Mouse (Mus musculus): Measurements from ENCODE around the gene Tmeff1. TPM values are rescaled to one million over a fixed set of nuclear protein-coding genes. Genes with fewer than 3 reads are reported as not detected.

Gene Tmeff1
- total RNA-seq (2015) (0.20 TPM in 1 of 2 replicates, not detected in the other), total RNA-seq (2017) (0.12 and 0.91 TPM in 2 replicates)

DNA sequence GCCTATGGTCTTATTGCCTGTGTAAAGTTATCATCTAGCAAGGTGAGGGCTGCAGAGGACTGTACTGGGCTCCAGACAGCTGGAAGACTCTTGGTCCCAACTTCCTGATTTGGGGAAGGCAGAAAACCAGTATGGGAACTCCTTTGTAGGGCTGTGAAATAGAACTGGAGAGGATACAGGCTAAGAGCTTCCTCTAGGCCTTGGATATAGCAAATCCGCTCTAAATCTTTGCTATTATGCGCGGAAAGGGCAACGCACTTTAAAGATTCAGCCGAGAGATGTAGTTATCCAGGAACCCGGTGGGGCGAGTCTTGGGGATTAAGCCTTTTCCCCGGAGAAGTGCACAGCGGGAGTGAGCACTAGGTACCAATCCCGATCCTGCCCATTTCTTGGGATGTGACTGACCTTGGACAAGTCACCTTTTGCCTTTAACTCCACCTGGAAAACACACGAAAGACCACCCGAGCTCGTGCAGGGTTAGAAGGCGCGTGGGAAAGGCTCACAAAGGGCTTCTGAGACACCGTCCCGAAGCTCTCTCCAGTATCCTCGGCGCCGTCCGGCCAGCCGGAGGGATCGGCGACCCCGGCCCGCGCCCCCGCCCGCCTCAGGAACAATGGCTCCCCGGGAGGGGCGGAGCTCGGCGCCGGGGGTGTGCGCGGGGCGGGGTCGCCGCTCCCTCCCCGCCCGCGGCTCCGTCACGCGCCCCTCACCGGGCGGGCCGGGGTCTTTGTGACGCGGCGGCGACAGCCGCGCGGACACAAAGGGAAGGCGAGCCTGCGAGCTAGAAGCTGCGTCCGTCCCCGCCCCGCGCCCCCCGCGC lies at the start of gene Tmeff1:
Gene Tmeff1, plus strand, starts transcription at position 754 of the 820 bp plus-strand sequence.
- no peak for ATAC-seq (replicated peaks; ENCODE audit: poor library complexity)

DNA sequence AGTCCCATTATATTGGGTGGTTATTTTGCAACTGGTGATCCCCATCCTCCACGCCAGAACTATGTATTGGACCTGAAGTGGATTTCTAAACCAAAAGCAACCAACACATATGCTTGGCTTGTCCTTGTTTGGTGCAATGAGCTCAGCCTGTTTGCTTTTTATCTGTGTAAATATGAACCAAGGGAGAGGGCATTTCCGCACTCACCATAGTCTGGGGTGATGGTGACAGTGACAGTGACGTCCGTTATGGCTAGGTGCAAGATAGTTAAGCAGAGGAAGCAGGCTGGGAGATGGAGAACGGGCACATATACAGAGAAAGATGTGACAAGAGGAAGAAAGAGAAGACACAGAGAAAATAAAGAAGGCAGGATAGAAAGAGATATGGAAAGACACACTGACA lies 48.7 kb upstream of the Tmeff1 start:
- ATAC-seq (replicated peaks; ENCODE audit: poor library complexity) = no peak

DNA sequence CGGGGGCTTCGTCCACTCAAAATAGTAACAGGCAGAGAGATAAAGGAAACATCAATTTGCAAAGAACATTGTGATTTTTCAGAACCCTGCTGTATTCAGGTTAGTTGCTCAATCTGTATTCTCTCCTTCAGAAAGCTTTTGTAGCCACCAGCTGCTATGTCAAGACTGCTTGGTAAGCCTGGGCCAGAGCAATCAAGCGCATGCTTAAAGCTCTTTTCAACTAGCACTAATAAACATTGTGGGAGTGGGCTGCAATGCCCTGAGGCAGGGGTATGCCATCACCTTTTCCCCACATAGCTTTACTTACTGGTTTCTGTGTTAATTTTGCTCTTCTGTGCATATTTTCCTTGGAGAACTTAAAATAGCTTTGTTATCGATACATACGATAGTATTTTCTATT lies 48.0 kb upstream of the Tmeff1 start:
- ATAC-seq (replicated peaks; ENCODE audit: poor library complexity) = no peak

DNA sequence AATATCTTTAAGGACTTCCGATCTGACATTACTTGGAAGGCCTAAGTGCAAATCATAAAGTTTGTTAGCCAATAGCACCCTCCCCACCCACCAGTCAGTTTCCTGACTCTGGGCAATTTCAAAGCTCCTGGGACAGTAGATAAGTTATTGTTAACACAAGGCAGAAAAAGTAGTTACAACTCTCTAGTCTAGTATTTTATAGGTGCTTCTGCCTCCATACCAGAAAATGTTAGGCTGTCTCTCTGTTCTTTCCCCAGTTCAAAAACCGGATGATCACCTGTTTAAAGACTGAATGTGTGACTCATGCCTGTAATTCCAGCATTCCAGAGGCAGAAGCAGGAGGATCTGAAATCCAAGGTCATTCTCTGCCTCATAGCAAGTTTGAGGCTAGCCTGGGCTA lies 46.4 kb upstream of the Tmeff1 start:
- no peak for ATAC-seq (replicated peaks; ENCODE audit: poor library complexity)

DNA sequence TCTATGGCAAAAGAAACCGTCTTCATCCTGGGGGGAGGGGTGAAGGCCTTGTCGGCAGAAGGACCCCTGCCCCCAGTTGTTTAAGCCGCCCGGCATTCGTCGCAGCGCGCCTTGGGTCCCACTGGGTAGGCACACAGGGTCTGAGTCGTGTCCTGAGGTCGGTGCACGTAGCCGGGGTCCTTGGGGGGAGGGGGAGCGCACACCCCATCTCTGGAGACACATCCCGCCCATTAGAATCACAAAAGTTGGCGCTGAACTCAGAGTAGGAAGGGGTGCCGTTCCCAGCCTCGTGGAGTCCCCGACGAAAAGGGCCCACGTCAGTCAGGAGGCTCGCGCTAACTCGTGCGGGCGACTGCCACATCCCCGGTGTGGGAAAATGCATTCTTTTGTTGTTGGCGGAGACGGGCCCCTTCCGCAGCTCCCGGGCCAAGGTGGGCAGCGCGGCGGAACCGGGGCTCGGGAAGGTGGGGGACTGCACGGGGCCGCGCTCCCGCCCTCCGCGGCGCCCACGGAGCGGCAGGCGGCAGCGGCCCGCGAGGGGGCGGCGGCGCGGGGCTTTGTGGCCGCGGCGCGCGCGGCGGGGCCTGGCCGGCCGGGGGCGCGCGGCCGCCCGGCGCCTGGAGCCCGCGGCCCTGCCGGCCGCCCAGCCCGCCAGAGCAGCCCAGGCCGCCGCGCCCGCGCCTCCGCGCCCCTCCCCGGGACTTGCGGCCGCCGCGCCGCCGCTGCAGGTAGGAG lies 45.0 kb upstream of the Tmeff1 start, which contains the start of gene Msantd3:
Gene Msantd3, plus strand, starts transcription at position 95 of the 735 bp plus-strand sequence.
- ATAC-seq (replicated peaks; ENCODE audit: poor library complexity) = peak; percentile 50

DNA sequence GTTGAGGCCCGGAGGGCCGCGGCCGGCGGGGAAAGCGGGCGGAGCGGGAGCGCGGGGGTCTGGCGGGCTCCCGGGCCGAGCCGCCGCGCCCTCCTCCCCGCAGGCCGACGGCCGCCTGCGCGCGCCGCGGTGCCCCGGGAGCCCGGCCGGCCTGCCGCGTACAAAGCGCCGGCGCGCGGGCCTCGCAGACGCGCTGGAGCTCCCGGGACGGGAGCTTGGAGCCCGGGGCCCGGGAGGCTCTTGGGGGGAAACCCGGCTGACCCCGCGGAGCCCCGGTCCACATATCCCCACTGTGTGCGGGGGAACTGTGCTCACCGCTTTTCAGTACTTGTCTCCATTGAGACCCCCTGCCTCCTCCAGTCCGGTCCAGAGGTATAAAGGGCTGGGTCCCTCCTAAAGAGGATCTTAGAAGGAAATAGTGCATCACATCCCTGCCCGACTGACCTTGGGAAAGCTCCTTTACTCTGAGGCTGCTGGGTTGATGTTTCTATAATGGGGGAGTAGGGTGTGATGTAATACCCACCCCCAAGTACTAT lies 44.3 kb upstream of the Tmeff1 start:
- ATAC-seq (replicated peaks; ENCODE audit: poor library complexity) = 0 out of 2 replicates have a peak, but pooled peaks have one; percentile 8

DNA sequence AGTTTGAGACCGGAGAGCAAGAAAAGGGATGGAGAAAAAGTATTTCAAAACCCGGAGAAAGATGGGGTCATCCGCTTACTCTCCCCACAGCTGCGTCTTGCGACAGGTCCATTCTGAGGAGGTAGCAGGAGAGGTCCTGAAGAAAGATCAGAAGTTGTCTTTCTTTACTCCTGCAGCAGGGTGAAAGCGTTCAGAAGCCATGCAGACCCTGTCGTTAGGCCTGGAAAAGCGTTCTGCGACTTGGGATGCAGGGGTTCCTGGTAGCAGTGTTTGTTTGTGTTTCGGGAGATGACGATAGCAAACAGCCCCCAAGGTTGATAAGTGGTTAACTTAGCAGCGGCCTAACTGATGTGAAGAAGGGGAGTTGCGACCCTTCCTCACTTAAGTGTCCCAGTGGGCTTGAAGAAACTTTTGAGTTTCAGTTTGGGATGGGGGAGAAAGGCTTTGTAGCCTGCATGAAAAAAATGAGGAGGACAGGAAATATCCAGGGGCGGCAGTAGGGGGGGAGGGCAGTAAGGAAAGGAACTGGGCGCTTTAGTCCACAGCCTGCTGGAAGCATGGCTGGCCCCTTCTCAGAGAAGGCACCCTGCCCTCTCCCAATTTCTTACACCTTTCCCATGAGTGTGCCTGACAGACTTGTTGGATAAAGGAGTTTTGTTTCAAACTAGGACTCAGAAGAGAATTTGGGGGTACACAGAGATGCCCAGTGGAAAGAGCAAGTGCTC lies 43.3 kb upstream of the Tmeff1 start:
- peak; percentile 37 for ATAC-seq (replicated peaks; ENCODE audit: poor library complexity)

DNA sequence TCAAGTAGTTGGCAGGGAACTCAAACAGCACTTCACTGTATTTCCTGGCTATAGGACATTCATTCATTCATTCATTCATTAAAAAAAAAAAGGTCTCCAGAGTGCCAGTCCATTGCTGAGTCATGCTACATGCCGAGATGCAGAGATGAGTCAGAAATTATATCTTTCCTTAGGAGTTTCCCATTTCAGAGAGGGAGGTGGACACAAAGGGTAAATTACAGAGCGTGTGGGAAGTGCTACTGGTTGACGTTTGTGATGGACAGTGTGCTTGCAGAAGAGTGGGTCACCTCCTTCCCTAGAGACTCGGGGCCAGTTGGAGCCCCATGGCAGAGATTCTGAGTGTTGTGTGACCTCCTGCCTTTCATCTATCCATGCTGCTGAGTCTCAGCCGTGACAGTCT lies 42.6 kb upstream of the Tmeff1 start:
- no peak for ATAC-seq (replicated peaks; ENCODE audit: poor library complexity)

DNA sequence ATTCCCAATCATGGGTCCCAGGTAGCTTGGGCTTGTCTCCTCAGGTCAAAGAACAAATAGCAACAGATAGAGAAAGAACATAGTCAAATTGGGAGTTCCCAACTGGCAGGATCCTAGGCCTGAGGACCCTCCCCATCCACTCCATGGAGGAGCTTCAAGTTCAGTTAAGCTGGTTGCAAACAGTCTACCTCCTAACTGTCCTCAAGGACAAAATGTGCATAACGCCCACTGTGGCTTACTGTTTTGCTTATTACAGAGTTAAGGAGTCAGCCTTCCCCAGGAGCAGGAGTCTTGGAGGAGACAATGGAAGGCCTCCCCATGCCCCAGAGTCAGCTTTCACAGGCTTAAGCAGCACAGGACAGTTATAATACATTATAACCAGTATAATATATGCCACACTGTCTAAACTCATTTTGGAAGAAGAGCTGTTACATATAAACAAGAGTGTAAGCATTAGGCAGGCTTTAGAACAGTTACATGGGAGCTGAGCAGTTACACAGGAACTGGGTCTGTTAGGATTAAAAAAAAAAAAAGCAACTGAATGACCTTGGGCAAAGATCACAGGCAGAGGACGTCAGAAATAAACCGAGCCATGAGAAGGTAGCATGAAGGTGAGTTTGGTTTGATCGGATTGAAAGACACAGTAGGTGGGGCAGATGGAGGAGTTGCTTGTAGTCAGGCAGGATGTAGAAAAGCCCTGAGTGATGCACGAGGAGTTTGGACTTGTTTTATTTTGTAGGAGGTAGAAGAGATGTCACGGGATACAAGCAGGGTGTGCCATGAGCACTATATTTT lies 41.7 kb upstream of the Tmeff1 start:
- no peak for ATAC-seq (replicated peaks; ENCODE audit: poor library complexity)

DNA sequence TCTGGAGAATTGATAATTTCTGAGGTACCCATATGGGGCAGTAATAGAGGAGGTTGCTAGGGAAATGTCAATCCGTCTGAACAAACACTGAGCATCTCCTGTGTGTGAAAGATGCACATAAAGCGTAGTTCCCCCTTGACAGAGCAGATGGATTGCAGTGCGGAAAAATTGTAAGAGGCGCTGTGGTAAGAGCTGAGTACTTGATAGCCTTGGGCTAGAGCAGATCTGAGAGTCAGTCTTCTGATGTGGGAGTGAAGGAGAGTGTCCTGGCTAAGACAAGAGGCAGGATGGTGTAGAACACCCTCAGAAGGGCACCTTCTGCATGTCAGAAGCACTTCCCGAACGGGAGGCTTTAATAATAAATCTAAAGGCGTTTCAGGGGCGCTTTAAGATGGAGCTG lies 40.8 kb upstream of the Tmeff1 start:
- no peak for ATAC-seq (replicated peaks; ENCODE audit: poor library complexity)

DNA sequence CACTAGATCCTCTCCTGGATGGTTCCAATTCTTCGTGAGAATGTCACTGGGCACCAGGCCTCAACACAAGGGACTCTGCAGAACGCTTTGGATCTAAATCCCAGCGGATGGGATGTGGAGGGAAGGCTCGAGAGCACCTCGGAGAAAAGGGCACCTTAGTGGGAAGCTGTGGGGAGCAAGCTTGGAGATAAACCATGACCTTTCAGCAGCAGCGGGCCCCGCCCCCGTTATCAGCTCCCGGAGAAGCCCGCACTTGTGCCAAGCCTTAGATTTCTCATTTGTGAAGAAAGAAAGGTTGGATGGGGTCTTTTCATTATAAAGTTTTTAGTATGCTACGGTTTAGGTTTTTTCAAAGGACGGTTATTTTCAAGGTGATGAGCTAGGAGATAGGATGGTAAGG lies 39.0 kb upstream of the Tmeff1 start:
- ATAC-seq (replicated peaks; ENCODE audit: poor library complexity) = no peak

DNA sequence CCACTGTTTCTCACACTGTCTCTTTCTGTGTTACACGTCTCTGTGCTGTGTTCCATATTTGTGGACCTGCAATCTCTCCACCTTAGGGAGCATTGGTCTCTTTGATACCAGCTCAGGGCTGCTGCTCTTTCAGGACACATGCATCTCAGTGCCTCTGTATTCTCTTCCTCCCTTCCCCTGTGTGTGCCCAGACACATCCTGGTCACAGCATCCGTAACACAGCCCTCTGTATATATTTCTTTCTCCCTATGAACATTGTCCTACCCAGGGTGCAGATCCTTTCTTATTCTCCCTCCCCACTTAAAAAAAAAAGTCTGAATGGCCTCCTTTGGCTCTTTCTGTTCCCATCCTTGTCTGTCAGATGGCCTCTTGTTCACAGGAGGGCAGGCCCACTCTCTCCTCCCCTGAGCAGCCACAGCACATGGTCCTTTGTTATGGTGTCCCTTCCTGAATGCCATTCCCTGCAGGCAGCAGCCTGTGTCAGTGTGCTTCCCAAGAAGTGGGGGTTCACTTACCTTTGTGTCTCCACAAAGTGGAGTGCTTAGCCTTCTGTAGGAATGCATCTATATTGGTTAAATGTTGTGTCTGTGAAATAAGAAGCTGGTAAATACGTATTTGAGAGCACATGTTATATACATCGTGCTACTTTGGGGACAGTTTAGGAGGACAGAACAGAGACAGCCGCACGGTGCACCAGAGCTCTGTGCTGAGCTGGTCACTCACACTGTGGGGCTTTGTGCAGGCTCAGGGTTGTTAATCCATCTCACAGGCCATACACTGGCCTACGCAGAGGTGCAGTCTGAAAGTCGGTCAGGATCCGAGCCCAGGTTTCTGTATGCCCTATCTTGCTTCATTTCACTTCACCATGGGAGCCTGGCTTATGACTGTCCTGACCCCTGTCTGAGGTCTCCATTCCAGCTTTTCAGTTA lies 38.1 kb upstream of the Tmeff1 start:
- no peak for ATAC-seq (replicated peaks; ENCODE audit: poor library complexity)

DNA sequence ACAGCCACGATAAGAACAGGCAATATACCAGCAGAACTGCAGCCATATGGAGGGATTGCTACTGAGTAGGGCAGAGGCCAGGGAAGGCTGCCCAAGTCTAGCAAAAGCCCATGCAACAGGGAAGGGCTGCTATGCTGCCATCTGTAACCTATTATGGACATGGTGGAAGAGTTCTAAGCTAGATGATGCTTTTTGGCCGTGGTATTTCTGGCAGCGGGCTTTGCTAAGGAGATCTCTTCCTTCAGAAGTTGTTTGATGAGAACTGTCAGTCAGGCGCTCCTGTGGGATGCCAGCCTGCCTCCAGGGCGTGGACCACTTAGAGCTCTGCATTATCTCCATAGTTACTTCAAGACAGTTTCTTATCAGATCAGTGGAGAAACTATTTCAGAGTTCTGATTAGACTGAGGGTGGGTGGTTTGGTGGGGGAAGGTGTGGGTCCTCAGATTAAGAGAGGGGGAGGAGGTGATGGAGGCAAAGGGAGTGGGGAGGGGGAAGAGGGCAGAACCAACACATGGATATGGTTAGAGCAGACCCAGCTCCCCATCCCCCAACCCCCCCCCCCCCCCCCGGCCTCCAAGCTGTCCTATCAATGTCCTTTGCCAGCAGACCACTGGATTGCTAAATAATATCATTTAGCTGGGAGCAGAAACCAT lies 36.5 kb upstream of the Tmeff1 start:
- no peak for ATAC-seq (replicated peaks; ENCODE audit: poor library complexity)

DNA sequence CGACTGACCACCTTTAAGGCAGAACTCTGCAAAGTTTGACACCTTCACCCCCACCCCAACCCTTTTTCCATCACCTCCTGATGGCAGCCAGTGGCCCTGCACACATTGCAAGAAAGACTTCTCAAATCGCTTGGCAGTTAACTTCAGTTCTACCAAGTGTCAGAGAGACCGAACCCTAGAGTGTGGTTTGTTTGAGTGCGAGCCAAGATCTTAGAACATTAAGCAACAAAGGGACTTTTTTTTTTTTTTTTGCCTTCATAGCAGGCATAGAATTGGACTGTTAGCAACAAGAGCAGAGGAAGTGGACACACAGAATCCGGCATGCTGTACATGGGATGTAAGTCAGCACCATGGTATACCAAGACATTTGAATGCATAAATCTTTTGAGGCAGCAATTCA lies 35.3 kb upstream of the Tmeff1 start:
- peak; percentile 38 for ATAC-seq (replicated peaks; ENCODE audit: poor library complexity)

DNA sequence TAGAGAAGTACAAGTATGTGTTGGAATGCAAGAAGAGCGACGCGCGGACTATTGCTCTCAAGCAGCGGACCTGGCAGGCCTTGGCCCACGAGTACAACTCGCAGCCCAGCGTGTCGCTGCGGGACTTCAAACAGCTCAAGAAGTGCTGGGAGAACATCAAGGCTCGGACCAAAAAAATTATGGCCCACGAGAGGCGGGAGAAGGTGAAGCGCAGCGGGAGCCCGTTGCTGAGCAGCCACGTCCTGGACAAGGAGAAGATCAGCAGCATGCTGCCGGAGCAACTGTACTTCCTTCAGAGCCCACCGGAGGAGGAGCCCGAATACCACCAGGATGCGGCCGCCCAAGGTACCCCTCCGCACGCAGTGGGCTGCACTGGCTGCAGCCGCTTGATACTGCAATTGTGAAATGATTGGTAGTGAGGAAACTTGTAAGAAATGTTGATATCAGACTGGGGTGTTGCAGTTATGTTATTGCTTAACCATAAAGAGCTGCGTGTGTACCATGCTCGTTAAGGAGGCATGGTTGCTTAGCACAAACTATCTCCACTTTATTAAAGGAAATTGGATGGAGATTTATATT lies 32.4 kb upstream of the Tmeff1 start:
- peak; percentile 63 for ATAC-seq (replicated peaks; ENCODE audit: poor library complexity)

DNA sequence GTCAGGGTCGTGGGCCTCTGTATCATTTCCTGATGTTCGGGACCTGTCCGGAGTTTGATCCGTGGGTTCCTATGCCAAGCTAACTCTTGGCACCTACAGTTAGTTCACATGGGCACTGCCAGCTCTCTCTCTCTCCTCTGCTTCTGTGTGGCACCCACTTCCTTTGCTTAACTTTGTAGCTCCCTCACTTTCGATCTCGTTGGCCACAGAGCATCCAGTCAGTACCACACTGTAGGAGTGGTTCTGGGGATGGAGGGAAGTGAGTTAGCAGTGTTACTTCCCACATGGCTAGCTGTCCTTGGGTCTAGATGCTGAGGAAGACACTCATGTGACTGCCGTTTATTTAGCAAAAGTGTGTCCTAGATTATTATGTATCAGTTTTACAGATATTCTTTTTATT lies 30.8 kb upstream of the Tmeff1 start:
- ATAC-seq (replicated peaks; ENCODE audit: poor library complexity) = peak; percentile 70

DNA sequence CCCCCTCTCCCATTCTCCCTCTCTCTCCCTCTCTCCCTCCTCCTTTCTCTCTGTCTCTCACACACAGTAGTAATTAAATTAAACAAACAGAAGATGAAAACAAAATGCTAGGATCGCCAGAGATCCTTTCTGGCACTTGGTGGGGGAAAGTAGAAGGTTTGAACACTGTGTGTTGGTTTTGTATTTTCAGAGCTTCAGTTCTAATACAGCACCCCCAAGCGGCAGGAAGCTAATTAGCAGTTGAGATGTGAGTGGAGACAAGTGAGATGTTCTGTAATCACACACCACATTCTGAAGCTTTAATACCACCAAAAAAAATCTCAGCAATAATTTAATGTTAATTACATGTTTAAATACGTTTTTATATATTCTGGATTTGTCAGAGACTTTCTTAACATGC lies 29.2 kb upstream of the Tmeff1 start:
- peak; percentile 35 for ATAC-seq (replicated peaks; ENCODE audit: poor library complexity)

DNA sequence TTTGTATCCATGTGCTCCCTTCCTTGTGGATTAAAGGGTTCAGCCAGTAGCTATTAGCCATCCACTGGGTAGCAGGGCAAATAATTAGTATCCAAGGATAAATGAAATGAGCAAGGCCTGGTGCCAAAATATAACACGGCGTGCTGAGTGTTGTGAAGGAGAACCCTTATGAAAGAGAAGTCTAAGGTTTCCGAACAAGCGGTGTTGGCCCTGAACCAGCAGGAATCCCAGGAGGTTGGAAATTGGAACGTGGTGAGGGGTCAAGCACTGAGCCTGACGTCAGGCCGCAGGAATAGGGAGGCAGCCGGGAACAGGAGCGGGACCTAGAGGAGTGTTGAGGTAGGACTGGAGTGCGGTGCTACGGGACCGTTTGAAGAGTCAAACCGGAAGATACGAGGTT lies 25.3 kb upstream of the Tmeff1 start:
- ATAC-seq (replicated peaks; ENCODE audit: poor library complexity) = no peak
